Comparison of ENCODE assay signal across 14 mouse cellular contexts in the genomic region with DNA sequence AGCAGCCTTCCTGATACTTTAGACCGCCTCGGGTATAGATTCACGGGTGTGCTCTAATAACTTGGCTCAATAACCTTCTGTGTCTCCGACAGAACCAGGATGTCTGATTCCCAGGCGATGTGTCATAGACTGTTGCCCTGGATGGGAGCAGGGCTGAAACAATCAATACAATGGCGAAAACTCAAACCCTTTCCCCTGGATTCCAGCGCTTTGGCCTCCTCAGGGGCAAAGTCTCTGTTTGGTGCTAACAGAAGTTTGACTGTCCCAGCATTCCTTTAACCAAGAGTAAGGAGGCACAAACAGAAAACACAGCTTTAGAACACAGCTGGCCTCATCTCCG. TPM values are rescaled to one million over a fixed set of nuclear protein-coding genes. Genes with fewer than 3 reads are reported as not detected.
A peak's percentile ranks its signal among the peaks of the same experiment; 100 is the strongest.
DNase-seq lines count a peak whose midpoint lies in the region; ATAC-seq and TF ChIP-seq lines count a peak whose summit lies in the region.
"Had no signal": no experiment of that assay in that cellular context is flagged by ENCODE, and none has a peak within 500 bp of the region (broad histone marks: within the 10 kb centered on the region; RNA-seq: fewer than 3 reads in every experiment).

No protein-coding gene starts in this region.

- ATAC-seq in frontal cortex, adult (ENCODE audit: low TSS enrichment) = peak; percentile 7; the same call in 1 of the 2 replicates
- ATAC-seq in neural tube, embryonic 13.5 days (ENCODE audit: low read depth) = 0 out of 2 replicates have a peak, but pooled peaks have one; percentile 40

- no peak for TF ChIP-seq CTCF in left cerebral cortex, adult 2 months (IDR thresholded peaks at IDR 0.05)

- no peaks in the 10 kb centered on the region for H3K4me1 ChIP-seq in neural tube, embryonic 13.5 days (replicated peaks)
- H3K4me1 ChIP-seq: limb, embryonic 10.5 days had no signal

- H3K4me3 ChIP-seq in left cerebral cortex, adult 2 months = no peak overlapping the region
- H3K4me3 ChIP-seq in neural tube, embryonic 13.5 days = no peak overlapping the region
- H3K4me3 ChIP-seq: heart, adult 2 months; limb, embryonic 10.5 days; myocyte had no signal

- no peaks in the 10 kb centered on the region for H3K36me3 ChIP-seq in neural tube, embryonic 13.5 days
- H3K36me3 ChIP-seq: limb, embryonic 10.5 days had no signal

- DNase-seq in frontal cortex, postnatal 25 days (ENCODE audit: low spot score in 2 of 2) = no peak
- DNase-seq in left cerebral cortex, adult 2 months (ENCODE audit: extremely low spot score in 1 of 2, low spot score in 2 of 2) = no peak
- no peak for DNase-seq in left cerebral cortex, postnatal 25 days (ENCODE audit: low spot score in 2 of 2)
- DNase-seq in neural tube, embryonic 10.5 days (ENCODE audit: extremely low spot score, low spot score) = no peak
- no peak for DNase-seq in adrenal gland, adult 2 months

- H3K9ac ChIP-seq in neural tube, embryonic 13.5 days = no peak overlapping the region

- H3K9me3 ChIP-seq in neural tube, embryonic 13.5 days = no peaks in the 10 kb centered on the region
- H3K9me3 ChIP-seq: limb, embryonic 10.5 days had no signal

- 59% methylated on average over 8 of the region's 8 CpGs for WGBS in neural tube, embryonic 13.5 days

- H3K4me2 ChIP-seq in neural tube, embryonic 13.5 days = no peak overlapping the region

- intact Hi-C loops in left cerebral cortex, adult 2 months (cut with DNase I) = loop anchor here (1.0 kb wide), 2 partner anchors 54 to 73 kb away; no protein-coding TSS in a partner anchor
- intact Hi-C loops in left cerebral cortex, postnatal 25 days (cut with DNase I) = loop anchor here (1.0 kb wide), 2 partner anchors 54 to 69 kb away; a partner anchor contains a TSS

- peaks cover 15% of the 10 kb centered on the region for H3K27me3 ChIP-seq in neural tube, embryonic 13.5 days

- H3K27ac ChIP-seq in left cerebral cortex, adult 2 months = peak overlapping the region; percentile 96; the same call in 1 of the 2 replicates
- no peak overlapping the region for H3K27ac ChIP-seq in neural tube, embryonic 13.5 days (replicated peaks)
- H3K27ac ChIP-seq: heart, adult 2 months; limb, embryonic 10.5 days had no signal

RNA-seq across cellular contexts. Expression of a gene that starts 8.4 kb away (rescaled TPM):
- total RNA-seq in left cerebral cortex, adult 2 months (2021) = 1 to 10 TPM in 1 of 2 experiments, under 1 TPM in 1; 0.87 to 1.4 TPM
- not detected for total RNA-seq in left cerebral cortex, postnatal 25 days (2021)
- not detected in 2 replicates for polyA plus RNA-seq in neural tube, embryonic 13.5 days (2015; fragmentation: Nextera tagmentation; extraction: Ambion mirVana)
- total RNA-seq in adrenal gland, adult 2 months (2021) = not detected
- not detected in 2 replicates for polyA plus RNA-seq in adrenal gland, adult 2 months (2012; rRNA removed)
- total RNA-seq: gastrocnemius, postnatal 10 days; heart, adult 2 months had no signal
- polyA plus RNA-seq: heart, postnatal 0 days; inflammation-experienced regulatory T-cells, adult 6 months; limb, embryonic 10.5 days; lung, adult 2 months; myocyte had no signal

RNA-seq across cellular contexts. Expression of a gene that starts 18.3 kb away (rescaled TPM):
- total RNA-seq in left cerebral cortex, adult 2 months (2021) = 10 to 100 TPM; 16.8 to 17.1 TPM
- total RNA-seq in left cerebral cortex, postnatal 25 days (2021) = 10 to 100 TPM; 15.2 to 18.6 TPM
- polyA plus RNA-seq in neural tube, embryonic 13.5 days (2015; fragmentation: Nextera tagmentation; extraction: Ambion mirVana) = 0.11 and 0.17 TPM in 2 replicates
- total RNA-seq in adrenal gland, adult 2 months (2021) = under 1 TPM; 0.10 to 0.14 TPM
- 0.12 and 0.25 TPM in 2 replicates for polyA plus RNA-seq in adrenal gland, adult 2 months (2012; rRNA removed)
- polyA plus RNA-seq: heart, postnatal 0 days; inflammation-experienced regulatory T-cells, adult 6 months; limb, embryonic 10.5 days; lung, adult 2 months had no signal

RNA-seq across cellular contexts. Expression of a gene that starts 40.6 kb away (rescaled TPM):
- total RNA-seq in left cerebral cortex, adult 2 months (2021) = 10 to 100 TPM; 51.2 to 54.9 TPM
- 10 to 100 TPM; 48.2 to 48.4 TPM for total RNA-seq in left cerebral cortex, postnatal 25 days (2021)
- 58.8 and 59.5 TPM in 2 replicates for polyA plus RNA-seq in neural tube, embryonic 13.5 days (2015; fragmentation: Nextera tagmentation; extraction: Ambion mirVana)
- total RNA-seq in adrenal gland, adult 2 months (2021) = 10 to 100 TPM; 26.7 to 30.9 TPM
- polyA plus RNA-seq in adrenal gland, adult 2 months (2012; rRNA removed) = 150 and 154 TPM in 2 replicates

RNA-seq across cellular contexts. Expression of a gene that starts 42.2 kb away (rescaled TPM):
- total RNA-seq in left cerebral cortex, adult 2 months (2021) = 10 to 100 TPM; 47.8 to 48.1 TPM
- 10 to 100 TPM; 42.2 to 44.4 TPM for total RNA-seq in left cerebral cortex, postnatal 25 days (2021)
- polyA plus RNA-seq in neural tube, embryonic 13.5 days (2015; fragmentation: Nextera tagmentation; extraction: Ambion mirVana) = 34.5 and 39.0 TPM in 2 replicates
- total RNA-seq in adrenal gland, adult 2 months (2021) = 1 to 10 TPM; 2.0 to 6.7 TPM
- polyA plus RNA-seq in adrenal gland, adult 2 months (2012; rRNA removed) = 4.8 and 9.1 TPM in 2 replicates
- polyA plus RNA-seq: inflammation-experienced regulatory T-cells, adult 6 months had no signal

RNA-seq across cellular contexts. Expression of a gene that starts 50.0 kb away (rescaled TPM):
- total RNA-seq in left cerebral cortex, adult 2 months (2021) = under 1 TPM in 1 of 2 experiments, not detected in 1; 0.27 TPM
- under 1 TPM; 0.34 to 0.57 TPM for total RNA-seq in left cerebral cortex, postnatal 25 days (2021)
- not detected in 2 replicates for polyA plus RNA-seq in neural tube, embryonic 13.5 days (2015; fragmentation: Nextera tagmentation; extraction: Ambion mirVana)
- total RNA-seq in adrenal gland, adult 2 months (2021) = not detected
- not detected in 2 replicates for polyA plus RNA-seq in adrenal gland, adult 2 months (2012; rRNA removed)
- total RNA-seq: heart, adult 2 months had no signal
- polyA plus RNA-seq: heart, adult 2 months; heart, postnatal 0 days; inflammation-experienced regulatory T-cells, adult 6 months; limb, embryonic 10.5 days; lung, adult 2 months; myocyte had no signal

Comparison
In these comparisons a context has a peak if more than half of its experiments do, and no peak if none do; other contexts are left out.
1. RNA of a gene that starts 18.3 kb away (total RNA-seq): 15.2 to 18.6 TPM in left cerebral cortex, postnatal 25 days and 16.8 to 17.1 TPM in left cerebral cortex, adult 2 months; 0.10 to 0.14 TPM in adrenal gland, adult 2 months; every median in the first group is over 10 times any median in the second.